Mouse (Mus musculus) forebrain, postnatal 0 days (tissue): ENCODE measurements at regions not wholly inside any gene's neighbourhood (a gene's known extent, or its start where the extent isn't known, plus 50 kb on each side); places are given as distances from the start of the nearest gene placed in this dataset.

Experiments used
- ATAC-seq: fragments of 200-750 bp; cut with Nextera tagmentation; 2 replicates; pipeline ENCODE4 v1.8.0; 2017; ENCODE audit warnings: mild to moderate bottlenecking, moderate library complexity
- DNase-seq: peaks from one replicate; pipeline ENCODE4 v3.0.0-alpha.2; 2015
- H3K27ac ChIP-seq: fragments of 300-500 bp; sonication (generic); 2 replicates; pipeline ENCODE4 v1.5.1; 2014; ENCODE audit warnings: low read depth, mild to moderate bottlenecking, antibody characterized with exemption, low read length, moderate library complexity, mixed read lengths
- H3K27me3 ChIP-seq: fragments of 300-500 bp; sonication (generic); 2 replicates; pipeline ENCODE4 v1.6.1; 2014; ENCODE audit warnings: mild to moderate bottlenecking, low read length, mixed read lengths; ENCODE audit not compliant: insufficient read depth
- H3K36me3 ChIP-seq: fragments of 300-500 bp; sonication (generic); 2 replicates; pipeline ENCODE4 v1.6.1; 2014; ENCODE audit warnings: mild to moderate bottlenecking, moderate library complexity; ENCODE audit not compliant: insufficient read depth
- H3K4me1 ChIP-seq: fragments of 300-500 bp; sonication (generic); 2 replicates; pipeline ENCODE4 v1.6.1; 2014; ENCODE audit warnings: antibody characterized with exemption; ENCODE audit not compliant: insufficient read depth
- H3K4me2 ChIP-seq: fragments of 300-500 bp; sonication (generic); 2 replicates; pipeline ENCODE4 v1.6.1; 2014; ENCODE audit warnings: low read depth, mild to moderate bottlenecking, moderate library complexity
- H3K4me3 ChIP-seq: fragments of 300-500 bp; sonication (generic); 2 replicates; pipeline ENCODE4 v1.5.1; 2014; ENCODE audit warnings: low read depth, low read length, mixed read lengths
- H3K9ac ChIP-seq: fragments of 300-500 bp; sonication (generic); 2 replicates; pipeline ENCODE4 v1.6.1; 2014; ENCODE audit warnings: mild to moderate bottlenecking
- H3K9me3 ChIP-seq: fragments of 300-500 bp; sonication (generic); 2 replicates; pipeline ENCODE4 v1.6.1; 2016; ENCODE audit warnings: low read length
- CTCF ChIP-seq: sonication (generic); IDR thresholded peaks from 2 replicates; pipeline ENCODE4 v1.5.1; 2016; ENCODE audit warnings: antibody characterized with exemption, control low read depth, low read depth
- WGBS: fragments of 180-500 bp; shearing (Covaris S2); extraction: QIAGEN DNeasy Blood & Tissue Kit; methylation state at CpG from one replicate; pipeline ENCODE4 v1.1.7; 2014; 5-methylcytosine and 5-hydroxymethylcytosine counted together

- no peaks in the 10 kb centered on the region for H3K9me3 ChIP-seq
- DNase-seq (no peak), ATAC-seq (no peak)
- H3K4me2 ChIP-seq = no peak overlapping the region
- 79% methylated on average over 5 of the region's 5 CpGs for WGBS
- no peak overlapping the region for H3K27ac ChIP-seq
- no peaks in the 10 kb centered on the region for H3K4me1 ChIP-seq
- H3K36me3 ChIP-seq = no peaks in the 10 kb centered on the region
- H3K4me3 ChIP-seq = no peak overlapping the region
- H3K27me3 ChIP-seq = no peaks in the 10 kb centered on the region
- no peak overlapping the region for H3K9ac ChIP-seq
- TF ChIP-seq CTCF = no peak
Measured at GRCm38 (mm10) chr10:95725349-95725748, 52.1 kb upstream of the Anapc15-ps start.
